Mouse (Mus musculus): ENCODE measurements around the gene Hoxb5. TPM values are rescaled to one million over a fixed set of nuclear protein-coding genes. Genes with fewer than 3 reads are reported as not detected.

Gene Hoxb5
- polyA plus RNA-seq, 1 experiment from 2014 or later: 0.83 TPM

DNA sequence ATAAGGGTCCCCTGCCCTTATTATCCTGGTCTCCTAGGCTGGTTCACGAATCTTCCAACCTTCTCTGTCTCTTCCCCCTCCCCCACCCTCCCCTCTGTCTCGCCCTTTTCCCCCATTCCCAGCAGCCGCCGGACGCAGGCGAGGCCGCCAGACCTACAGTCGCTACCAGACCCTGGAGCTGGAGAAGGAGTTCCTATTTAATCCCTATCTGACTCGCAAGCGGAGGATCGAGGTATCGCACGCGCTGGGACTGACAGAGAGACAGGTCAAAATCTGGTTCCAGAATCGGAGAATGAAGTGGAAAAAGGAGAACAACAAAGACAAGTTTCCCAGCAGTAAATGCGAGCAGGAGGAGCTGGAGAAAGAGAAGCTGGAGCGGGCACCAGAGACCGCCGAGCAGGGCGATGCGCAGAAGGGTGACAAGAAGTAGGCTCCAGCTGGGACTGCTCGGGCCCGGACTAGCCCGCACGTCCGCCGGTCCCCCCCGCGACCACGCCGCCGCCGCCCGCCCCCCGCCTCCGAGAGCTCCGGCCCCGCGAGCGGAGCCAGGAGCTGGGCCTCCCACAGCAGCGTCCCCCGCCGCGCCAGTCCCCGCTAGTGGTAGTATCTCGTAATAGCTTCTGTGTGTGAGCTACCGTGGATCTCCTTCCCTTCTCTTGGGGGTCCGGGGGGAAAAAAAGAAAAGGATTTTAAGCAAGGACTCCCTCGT is 18.9 kb upstream of the Hoxb5 start:
- H3K9me3 ChIP-seq: no peaks in the 10 kb centered on the region
- H3K36me3 ChIP-seq: no peaks in the 10 kb centered on the region
- peaks cover 37% of the 10 kb centered on the region for H3K4me1 ChIP-seq (replicated peaks)
- WGBS: under 1% methylated on average over 48 of the region's 49 CpGs
- H3K27ac ChIP-seq: 0 out of 2 replicates have a peak overlapping the region, but pooled peaks have one; percentile 45
- H3K4me2 ChIP-seq: peak overlapping the region; percentile 52
- peak overlapping the region; percentile 32 for H3K4me3 ChIP-seq (replicated peaks)
- H3K9ac ChIP-seq (replicated peaks): peak overlapping the region; percentile 40; the same call in 1 of the 2 replicates
- no peak for ATAC-seq (ENCODE audit: insufficient number of reproducible peaks, insufficient read depth, low FRiP score, low TSS enrichment, low read depth)
- H3K27me3 ChIP-seq: peaks cover 98% of the 10 kb centered on the region

DNA sequence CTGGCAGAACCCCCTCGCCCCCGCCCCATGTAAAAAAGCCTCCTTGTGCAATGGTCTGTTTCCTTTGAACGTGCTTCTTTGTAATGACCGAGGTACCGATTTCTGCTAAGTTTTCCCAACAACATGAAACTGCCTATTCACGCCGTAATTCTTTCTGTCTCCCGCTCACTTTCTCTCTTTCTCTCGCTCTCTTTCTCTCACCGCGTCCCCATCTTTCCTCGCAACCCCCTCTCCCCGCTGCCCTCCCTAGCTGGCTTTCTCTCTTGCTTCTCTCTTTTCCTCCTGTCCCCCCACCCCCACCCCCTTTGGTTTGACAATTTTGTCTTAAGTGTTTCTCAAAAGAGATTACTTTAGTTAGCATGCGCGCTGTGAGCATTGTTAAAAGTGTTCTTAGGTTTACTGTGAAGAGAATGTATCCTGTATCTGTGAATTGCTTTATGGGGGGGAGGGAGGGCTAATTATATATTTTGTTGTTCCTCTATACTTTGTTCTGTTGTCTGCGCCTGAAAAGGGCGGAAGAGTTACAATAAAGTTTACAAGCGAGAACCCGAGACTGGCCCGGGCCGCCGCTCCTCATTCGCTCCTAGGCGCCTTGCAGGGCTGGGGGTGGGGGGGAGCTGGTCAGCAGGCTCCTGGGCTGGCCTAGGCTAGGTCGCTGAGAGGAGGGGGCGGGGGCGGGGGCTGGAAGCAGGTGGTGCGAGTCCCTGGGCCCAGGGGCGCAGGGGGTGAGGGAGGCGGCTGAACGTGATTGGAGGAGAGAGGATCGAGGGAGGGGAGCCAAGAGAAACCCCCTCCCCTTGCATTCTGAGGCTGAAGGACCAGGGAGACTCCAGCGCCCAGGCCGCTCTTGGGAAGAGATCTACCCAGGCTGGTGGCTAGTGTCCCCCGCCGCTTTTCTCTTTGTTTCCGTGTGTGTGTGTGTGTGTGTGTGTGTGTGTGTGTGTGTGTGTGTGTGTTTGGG is 18.1 kb upstream of the Hoxb5 start:
- 0 out of 2 replicates have a peak overlapping the region, but pooled peaks have one; percentile 45 for H3K27ac ChIP-seq
- ATAC-seq (ENCODE audit: insufficient number of reproducible peaks, insufficient read depth, low FRiP score, low TSS enrichment, low read depth): peak; percentile 50; the same call in 1 of the 2 replicates
- H3K9me3 ChIP-seq: no peaks in the 10 kb centered on the region
- peak overlapping the region; percentile 32 for H3K4me3 ChIP-seq (replicated peaks)
- H3K27me3 ChIP-seq: peaks cover 98% of the 10 kb centered on the region
- no peaks in the 10 kb centered on the region for H3K36me3 ChIP-seq
- under 1% methylated on average over 37 of the region's 37 CpGs for WGBS
- peaks cover 37% of the 10 kb centered on the region for H3K4me1 ChIP-seq (replicated peaks)
- 0 out of 2 replicates have a peak overlapping the region, but pooled peaks have one; percentile 12 for H3K9ac ChIP-seq (replicated peaks)
- H3K4me2 ChIP-seq: peak overlapping the region; percentile 52

DNA sequence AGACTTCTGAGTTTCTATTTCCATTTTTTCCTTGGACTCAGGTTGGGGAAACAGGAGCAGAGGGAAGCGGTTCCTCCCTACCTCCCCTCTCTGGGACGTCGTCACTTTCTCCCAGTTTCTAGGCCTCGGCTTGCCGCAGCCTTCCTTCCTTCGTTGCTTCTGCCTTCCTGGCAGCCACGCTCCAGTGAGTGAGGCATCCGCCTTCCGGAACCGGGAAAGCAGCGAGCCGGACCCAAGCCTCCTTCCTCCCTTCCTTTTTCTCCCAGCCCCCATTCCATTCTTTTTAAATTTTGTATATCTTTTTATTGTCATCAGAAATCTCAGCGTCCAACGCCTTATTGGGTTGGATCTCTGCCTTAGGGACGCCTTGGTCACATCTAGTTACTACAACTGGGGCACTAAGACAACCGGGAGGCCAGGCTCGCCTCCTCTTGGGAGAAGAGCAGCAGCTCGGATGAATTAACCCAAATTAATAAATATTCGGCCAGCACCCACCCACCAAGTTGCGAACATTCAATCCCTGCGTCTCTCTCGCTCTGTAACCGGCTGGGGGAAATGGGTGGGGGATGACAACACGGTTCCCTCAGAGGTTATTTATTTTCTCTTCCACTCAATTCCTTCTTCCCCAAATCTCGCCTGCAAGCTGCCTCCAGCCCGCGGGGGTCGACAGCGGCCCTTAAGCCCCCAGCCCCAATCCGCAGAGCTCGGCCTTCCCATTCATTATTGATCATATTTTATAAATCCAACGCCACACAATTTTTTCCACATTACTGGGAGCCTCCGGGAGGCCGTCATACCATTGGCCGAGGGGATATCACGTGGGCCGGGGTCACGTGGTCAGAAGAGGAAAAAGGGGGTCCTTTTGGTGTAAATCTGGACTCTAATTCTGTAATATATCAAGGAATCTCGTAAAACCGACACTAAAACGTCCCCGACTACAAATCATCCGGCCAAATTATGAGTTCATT is 17.1 kb upstream of the Hoxb5 start, which contains the start of gene Hoxb7:
Hoxb7 (plus strand) TSS at position 853 of the 968 bp plus-strand sequence.
- H3K9me3 ChIP-seq: no peaks in the 10 kb centered on the region
- no peak for ATAC-seq (ENCODE audit: insufficient number of reproducible peaks, insufficient read depth, low FRiP score, low TSS enrichment, low read depth)
- peaks cover 98% of the 10 kb centered on the region for H3K27me3 ChIP-seq
- peak within 1 kb of the TSS; percentile 18; the same call in 1 of the 2 replicates for H3K9ac ChIP-seq (replicated peaks)
- peaks cover 37% of the 10 kb centered on the region for H3K4me1 ChIP-seq (replicated peaks)
- H3K36me3 ChIP-seq: no peaks in the 10 kb centered on the region
- H3K27ac ChIP-seq: peak within 1 kb of the TSS; percentile 41; the same call in 1 of the 2 replicates
- peak within 1 kb of the TSS; percentile 52 for H3K4me2 ChIP-seq
- under 1% methylated on average over 43 of the region's 43 CpGs for WGBS
- H3K4me3 ChIP-seq (replicated peaks): peak within 1 kb of the TSS; percentile 31

DNA sequence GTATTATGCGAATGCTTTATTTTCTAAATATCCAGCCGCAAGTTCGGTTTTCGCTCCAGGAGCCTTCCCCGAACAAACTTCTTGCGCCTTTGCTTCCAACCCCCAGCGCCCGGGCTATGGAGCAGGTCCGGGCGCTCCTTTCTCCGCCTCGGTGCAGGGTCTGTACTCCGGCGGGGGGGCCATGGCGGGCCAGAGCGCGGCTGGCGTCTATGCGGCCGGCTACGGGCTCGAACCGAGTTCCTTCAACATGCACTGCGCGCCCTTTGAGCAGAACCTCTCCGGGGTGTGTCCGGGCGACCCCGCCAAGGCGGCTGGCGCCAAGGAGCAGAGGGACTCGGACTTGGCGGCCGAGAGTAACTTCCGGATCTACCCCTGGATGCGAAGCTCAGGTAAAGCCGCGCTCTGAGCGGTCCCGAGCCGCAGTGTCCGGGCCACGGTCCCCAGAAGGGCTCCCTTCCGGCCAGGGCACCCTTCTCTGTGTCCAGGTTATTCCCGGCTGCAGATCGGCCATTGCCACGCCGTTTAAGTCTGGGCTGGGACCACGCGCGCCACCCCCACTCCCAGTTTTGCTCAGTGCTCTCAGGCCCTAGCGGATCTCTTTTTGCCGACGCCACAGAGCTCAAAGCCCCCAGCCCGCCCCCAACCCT is 16.3 kb upstream of the Hoxb5 start:
- Histone ChIP-seq H3K9me3 (no peaks in the 10 kb centered on the region), H3K36me3 (no peaks in the 10 kb centered on the region), H3K4me2 (peak overlapping the region; percentile 52), H3K27ac (no peak overlapping the region; the same call in 1 of the 2 replicates), H3K4me3 (replicated peaks) (peak overlapping the region; percentile 31), H3K4me1 (replicated peaks) (peaks cover 37% of the 10 kb centered on the region), H3K9ac (replicated peaks) (peak overlapping the region; percentile 18; the same call in 1 of the 2 replicates), H3K27me3 (peaks cover 97% of the 10 kb centered on the region)
- ATAC-seq (ENCODE audit: insufficient number of reproducible peaks, insufficient read depth, low FRiP score, low TSS enrichment, low read depth): no peak
- WGBS: under 1% methylated on average over 55 of the region's 55 CpGs

DNA sequence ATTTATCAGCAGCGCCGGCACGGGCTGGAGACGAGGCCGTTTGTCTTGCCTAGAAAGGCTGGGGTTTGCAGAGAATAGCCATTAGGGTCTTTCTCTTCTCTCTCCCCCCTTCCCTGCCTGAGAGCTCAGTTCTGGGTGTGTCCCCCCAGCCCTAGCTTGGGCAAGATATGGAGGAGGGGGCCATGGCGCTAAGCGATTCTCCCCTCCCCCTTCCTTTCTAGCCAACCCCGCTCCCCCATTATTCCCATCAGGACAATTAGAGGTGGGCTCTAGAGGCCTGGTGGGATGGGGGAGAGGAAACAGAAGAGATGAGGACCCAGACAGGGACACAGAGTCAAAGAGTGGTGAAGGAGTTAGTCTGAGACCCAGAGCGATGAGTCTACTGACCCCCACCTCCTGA is 15.7 kb upstream of the Hoxb5 start:
- no peak overlapping the region for H3K27ac ChIP-seq
- peak overlapping the region; percentile 52 for H3K4me2 ChIP-seq
- peak overlapping the region; percentile 31 for H3K4me3 ChIP-seq (replicated peaks)

DNA sequence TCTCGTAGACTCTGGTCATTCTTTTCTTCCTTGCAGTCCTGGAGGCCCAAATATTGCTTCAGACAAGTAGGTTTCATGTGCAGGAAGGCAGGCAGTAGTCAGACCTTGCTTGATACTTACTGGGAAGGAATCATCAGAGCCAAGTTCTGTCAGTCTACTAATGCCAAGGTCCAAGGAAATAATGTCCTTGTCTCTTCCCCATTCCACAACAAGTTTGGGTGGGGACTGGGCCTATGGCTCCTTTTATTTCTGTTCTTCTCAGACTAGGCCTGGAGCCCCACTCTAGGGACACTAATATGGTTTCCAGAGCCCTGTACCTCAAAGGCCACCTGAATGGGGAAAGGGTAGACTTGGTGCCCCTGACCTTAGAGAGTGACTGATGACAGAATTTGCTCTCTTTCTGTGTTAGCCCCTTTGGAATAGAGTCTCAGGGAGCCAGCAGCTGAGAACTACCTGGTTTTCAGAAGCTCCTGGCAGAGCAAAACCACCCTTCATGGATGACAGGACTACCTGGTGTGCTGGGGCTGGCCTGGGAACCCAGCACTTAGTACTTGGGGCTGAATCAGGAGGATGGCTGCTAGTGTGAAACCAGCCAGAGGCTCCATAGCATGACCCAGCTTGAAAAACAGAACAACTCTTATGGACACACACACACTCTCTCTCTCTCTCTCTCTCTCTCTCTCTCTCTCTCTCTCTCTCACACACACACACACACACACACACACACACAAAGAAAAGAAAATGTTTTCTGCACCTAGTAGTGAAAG is 14.5 kb upstream of the Hoxb5 start:
- no peak for ATAC-seq (ENCODE audit: insufficient number of reproducible peaks, insufficient read depth, low FRiP score, low TSS enrichment, low read depth)
- peaks cover 20% of the 10 kb centered on the region for H3K4me1 ChIP-seq (replicated peaks)

More for the DNA sequence above, 15.7 kb upstream of the Hoxb5 start:
- ATAC-seq (ENCODE audit: insufficient number of reproducible peaks, insufficient read depth, low FRiP score, low TSS enrichment, low read depth): no peak
- no peak overlapping the region for H3K9ac ChIP-seq (replicated peaks)
- H3K9me3 ChIP-seq: no peaks in the 10 kb centered on the region
- peaks cover 97% of the 10 kb centered on the region for H3K27me3 ChIP-seq
- peaks cover 32% of the 10 kb centered on the region for H3K4me1 ChIP-seq (replicated peaks)
- H3K36me3 ChIP-seq: no peaks in the 10 kb centered on the region
- under 1% methylated on average over 9 of the region's 9 CpGs for WGBS

DNA sequence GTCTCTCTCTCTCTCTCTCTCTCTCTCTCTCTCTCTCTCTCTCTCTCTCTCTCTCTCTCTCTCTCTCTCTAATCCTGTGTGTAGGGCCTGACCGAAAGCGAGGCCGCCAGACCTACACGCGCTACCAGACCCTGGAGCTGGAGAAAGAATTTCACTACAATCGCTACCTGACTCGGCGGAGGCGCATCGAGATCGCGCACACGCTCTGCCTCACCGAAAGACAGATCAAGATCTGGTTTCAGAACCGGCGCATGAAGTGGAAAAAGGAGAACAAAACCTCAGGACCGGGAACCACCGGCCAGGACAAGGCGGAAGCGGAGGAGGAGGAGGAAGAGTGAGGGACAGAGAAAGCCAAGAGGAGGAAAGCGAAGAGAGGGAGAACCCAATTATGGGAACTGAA is 13.8 kb upstream of the Hoxb5 start:
- H3K9me3 ChIP-seq: no peaks in the 10 kb centered on the region
- H3K27me3 ChIP-seq: peaks cover 97% of the 10 kb centered on the region
- peaks cover 14% of the 10 kb centered on the region for H3K4me1 ChIP-seq (replicated peaks)
- ATAC-seq (ENCODE audit: insufficient number of reproducible peaks, insufficient read depth, low FRiP score, low TSS enrichment, low read depth): no peak
- H3K9ac ChIP-seq (replicated peaks): no peak overlapping the region
- no peak overlapping the region for H3K4me2 ChIP-seq
- no peaks in the 10 kb centered on the region for H3K36me3 ChIP-seq
- 22% methylated on average over 21 of the region's 21 CpGs for WGBS
- H3K4me3 ChIP-seq (replicated peaks): no peak overlapping the region
- no peak overlapping the region for H3K27ac ChIP-seq

More for the DNA sequence above, 14.5 kb upstream of the Hoxb5 start:
- H3K9me3 ChIP-seq: no peaks in the 10 kb centered on the region
- H3K27me3 ChIP-seq: peaks cover 97% of the 10 kb centered on the region
- no peaks in the 10 kb centered on the region for H3K36me3 ChIP-seq
- H3K4me2 ChIP-seq: no peak overlapping the region
- 25% methylated on average over 1 of the region's 1 CpGs for WGBS
- no peak overlapping the region for H3K9ac ChIP-seq (replicated peaks)
- no peak overlapping the region for H3K4me3 ChIP-seq (replicated peaks)
- no peak overlapping the region for H3K27ac ChIP-seq

DNA sequence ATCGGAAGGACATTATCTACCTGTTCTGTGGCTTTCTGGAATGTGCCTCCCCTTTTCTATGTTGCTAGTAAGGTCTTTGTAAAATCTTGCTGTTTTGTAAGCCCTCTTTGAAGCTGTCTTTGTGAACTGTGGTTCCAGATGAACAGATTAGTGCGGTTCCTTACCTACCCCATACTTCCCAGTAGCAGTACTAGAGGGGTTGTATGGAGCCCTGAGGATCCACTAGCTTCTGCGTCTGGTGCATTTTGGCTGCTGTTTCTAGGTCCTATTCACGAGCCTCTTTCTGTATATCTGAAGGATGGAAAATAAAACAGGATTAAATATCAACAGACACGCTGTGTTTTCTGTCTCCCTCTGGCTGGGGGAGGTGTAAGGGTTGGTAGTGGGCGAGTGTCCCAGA is 13.3 kb upstream of the Hoxb5 start:
- WGBS: 29% methylated on average over 6 of the region's 6 CpGs
- H3K9ac ChIP-seq (replicated peaks): no peak overlapping the region

DNA sequence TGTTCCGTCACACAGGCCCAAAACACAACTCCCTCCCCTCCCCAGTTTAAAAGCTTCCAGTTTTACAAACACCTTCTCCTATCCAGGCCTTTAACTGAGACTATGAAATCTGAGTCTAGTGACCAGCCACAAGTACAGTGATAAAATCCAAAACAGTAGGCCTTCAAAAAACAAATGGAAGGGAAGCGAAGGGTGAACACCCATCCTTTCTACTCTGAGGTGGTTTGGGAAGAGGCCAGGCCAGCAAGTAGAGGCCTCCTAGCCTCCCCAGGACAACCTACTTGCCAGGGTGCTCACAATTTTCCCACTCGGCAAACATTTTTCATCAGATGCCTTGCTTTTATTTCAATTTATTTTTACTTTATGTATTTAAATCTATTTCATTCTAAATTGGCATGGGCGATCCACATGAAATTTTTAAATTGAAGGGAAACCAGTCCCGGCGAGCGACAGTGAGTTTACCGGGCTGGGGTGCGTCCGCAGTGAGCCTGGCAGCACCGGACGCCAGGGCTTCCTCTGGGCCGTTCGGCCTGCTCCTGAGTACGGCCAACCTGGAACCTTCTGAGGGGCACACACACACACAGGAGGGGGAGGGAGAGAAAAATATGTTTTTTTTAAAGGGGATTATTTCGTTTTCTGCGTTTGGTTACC is 12.3 kb upstream of the Hoxb5 start:
- H3K9ac ChIP-seq (replicated peaks): no peak overlapping the region
- WGBS: 14% methylated on average over 17 of the region's 17 CpGs
- H3K4me3 ChIP-seq (replicated peaks): no peak overlapping the region
- H3K4me1 ChIP-seq (replicated peaks): peaks cover 14% of the 10 kb centered on the region; the same call in 1 of the 2 replicates
- peaks cover 96% of the 10 kb centered on the region for H3K27me3 ChIP-seq
- no peak for ATAC-seq (ENCODE audit: insufficient number of reproducible peaks, insufficient read depth, low FRiP score, low TSS enrichment, low read depth)
- no peaks in the 10 kb centered on the region for H3K36me3 ChIP-seq
- H3K9me3 ChIP-seq: no peaks in the 10 kb centered on the region
- H3K4me2 ChIP-seq: no peak overlapping the region
- H3K27ac ChIP-seq: no peak overlapping the region

More for the DNA sequence above, 13.3 kb upstream of the Hoxb5 start:
- H3K4me1 ChIP-seq (replicated peaks): peaks cover 13% of the 10 kb centered on the region
- H3K36me3 ChIP-seq: no peaks in the 10 kb centered on the region
- ATAC-seq (ENCODE audit: insufficient number of reproducible peaks, insufficient read depth, low FRiP score, low TSS enrichment, low read depth): no peak
- H3K4me2 ChIP-seq: no peak overlapping the region
- H3K27me3 ChIP-seq: peaks cover 97% of the 10 kb centered on the region
- no peak overlapping the region for H3K27ac ChIP-seq
- no peak overlapping the region for H3K4me3 ChIP-seq (replicated peaks)
- no peaks in the 10 kb centered on the region for H3K9me3 ChIP-seq
